Mouse (Mus musculus): ENCODE results near the gene Cetn3. TPM values are rescaled to one million over a fixed set of nuclear protein-coding genes. Genes with fewer than 3 reads are reported as not detected.
A peak's percentile ranks its signal among the peaks of the same experiment; 100 is the strongest.

Gene Cetn3
- polyA plus RNA-seq, 1 experiment from 2014 or later = 285 TPM

DNA sequence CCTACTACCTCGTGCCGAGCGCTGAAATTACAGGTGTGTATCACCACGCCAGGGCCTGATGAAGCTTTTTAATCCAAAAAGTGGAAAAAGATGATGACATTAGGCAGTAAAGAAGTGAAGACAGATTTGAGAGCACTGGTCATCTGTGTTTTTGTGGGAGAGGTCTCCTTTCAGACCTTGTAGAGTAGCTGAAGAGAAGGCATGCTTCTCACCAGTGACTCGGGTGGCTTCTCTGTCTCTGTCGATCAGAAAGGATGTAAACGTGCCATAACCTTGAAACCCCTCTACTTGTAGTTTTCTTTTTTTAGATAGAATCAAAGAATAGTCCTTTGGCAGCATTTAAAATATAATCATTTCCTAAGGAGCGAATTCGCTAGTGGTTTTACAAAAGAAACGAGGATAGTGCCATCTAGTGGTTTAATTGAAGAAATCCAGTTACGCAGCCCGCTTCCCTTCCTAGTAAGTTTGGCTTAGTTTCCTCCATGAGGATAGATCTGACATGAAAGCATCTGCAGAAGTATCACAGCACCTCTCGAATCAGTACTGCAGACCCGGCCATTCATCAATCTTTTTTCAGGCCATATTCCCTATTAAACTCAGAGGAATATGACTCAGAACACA, 21.2 kb upstream of the Cetn3 start:
- Histone ChIP-seq H3K4me3 (replicated peaks; ENCODE audit: low read length) (no peak overlapping the region), H3K4me2 (ENCODE audit: low read length) (no peak overlapping the region), H3K4me1 (replicated peaks; ENCODE audit: control insufficient read depth, insufficient read depth, low read length) (0 out of 2 replicates have a peak, but pooled peaks cover 3% of the 10 kb centered on the region), H3K9ac (replicated peaks; ENCODE audit: low read depth, low read length) (no peak overlapping the region), H3K27me3 (replicated peaks; ENCODE audit: control insufficient read depth, insufficient read depth, low read length) (no peaks in the 10 kb centered on the region), H3K27ac (ENCODE audit: low read length) (no peak overlapping the region), H3K36me3 (ENCODE audit: control insufficient read depth, insufficient read depth) (no peaks in the 10 kb centered on the region), H3K9me3 (ENCODE audit: control insufficient read depth, low read length) (no peaks in the 10 kb centered on the region)
- WGBS = 30% methylated on average over 14 of the region's 14 CpGs
- ATAC-seq = peak; percentile 66; the same call in 1 of the 2 replicates

DNA sequence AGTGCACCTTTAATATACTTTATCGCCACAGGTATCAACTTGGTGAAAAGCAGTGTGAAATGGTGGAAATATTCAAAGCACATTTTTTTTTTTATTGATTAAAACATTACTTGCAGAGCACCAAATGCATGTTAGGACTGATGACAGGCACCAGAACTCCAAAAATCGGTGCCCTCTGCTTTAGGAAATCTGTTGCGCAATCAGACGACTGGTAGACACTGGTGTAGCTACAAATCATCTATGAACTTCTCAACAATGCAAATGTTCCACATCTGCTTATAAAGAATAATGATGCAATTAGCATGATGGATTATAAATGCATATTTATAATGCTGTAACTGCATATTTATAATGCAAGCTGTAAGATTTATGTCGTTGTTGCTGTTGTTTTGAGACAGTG, 18.7 kb upstream of the Cetn3 start:
- no peak overlapping the region for H3K4me3 ChIP-seq (replicated peaks; ENCODE audit: low read length)
- no peaks in the 10 kb centered on the region for H3K9me3 ChIP-seq (ENCODE audit: control insufficient read depth, low read length)
- 69% methylated on average over 5 of the region's 5 CpGs for WGBS
- no peaks in the 10 kb centered on the region for H3K27me3 ChIP-seq (replicated peaks; ENCODE audit: control insufficient read depth, insufficient read depth, low read length)
- H3K27ac ChIP-seq (ENCODE audit: low read length) = no peak overlapping the region
- H3K4me2 ChIP-seq (ENCODE audit: low read length) = no peak overlapping the region
- ATAC-seq = no peak
- no peak overlapping the region for H3K9ac ChIP-seq (replicated peaks; ENCODE audit: low read depth, low read length)
- 0 out of 2 replicates have a peak, but pooled peaks cover 3% of the 10 kb centered on the region for H3K4me1 ChIP-seq (replicated peaks; ENCODE audit: control insufficient read depth, insufficient read depth, low read length)
- H3K36me3 ChIP-seq (ENCODE audit: control insufficient read depth, insufficient read depth) = no peaks in the 10 kb centered on the region

DNA sequence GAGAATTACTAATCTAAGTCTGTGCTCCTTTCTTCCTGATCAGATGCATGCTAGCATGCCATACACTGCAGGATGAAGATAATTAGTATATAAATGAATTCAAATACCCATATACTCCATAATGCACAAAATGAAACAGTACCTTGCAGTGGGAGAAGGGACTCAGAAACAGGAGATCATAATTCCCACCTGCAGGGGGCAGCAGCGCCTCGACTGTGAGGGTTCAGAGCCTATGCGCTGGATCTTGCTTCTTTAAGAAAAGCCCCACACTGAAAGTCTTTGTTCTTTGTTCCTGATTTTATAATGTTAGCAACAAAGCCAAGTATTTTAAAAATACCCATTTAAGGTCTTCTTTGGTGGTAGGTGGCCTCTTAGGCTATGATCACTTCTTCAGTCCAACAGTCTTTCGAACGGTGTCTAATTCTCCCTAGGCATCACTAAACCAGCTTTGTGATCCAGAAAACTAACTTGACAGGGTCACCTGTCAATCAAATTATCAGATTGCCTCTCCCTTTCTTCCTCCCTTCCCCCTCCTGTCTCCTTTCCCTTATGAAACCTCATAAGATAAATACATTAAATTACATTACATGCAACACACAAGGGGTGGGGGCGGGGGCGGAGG, 15.7 kb upstream of the Cetn3 start:
- Histone ChIP-seq H3K4me2 (ENCODE audit: low read length) (no peak overlapping the region), H3K9me3 (ENCODE audit: control insufficient read depth, low read length) (no peaks in the 10 kb centered on the region), H3K4me1 (replicated peaks; ENCODE audit: control insufficient read depth, insufficient read depth, low read length) (no peaks in the 10 kb centered on the region), H3K27ac (ENCODE audit: low read length) (no peak overlapping the region), H3K4me3 (replicated peaks; ENCODE audit: low read length) (no peak overlapping the region), H3K36me3 (ENCODE audit: control insufficient read depth, insufficient read depth) (no peaks in the 10 kb centered on the region), H3K27me3 (replicated peaks; ENCODE audit: control insufficient read depth, insufficient read depth, low read length) (no peaks in the 10 kb centered on the region), H3K9ac (replicated peaks; ENCODE audit: low read depth, low read length) (no peak overlapping the region)
- peak; percentile 90 for ATAC-seq
- WGBS = 69% methylated on average over 7 of the region's 7 CpGs

DNA sequence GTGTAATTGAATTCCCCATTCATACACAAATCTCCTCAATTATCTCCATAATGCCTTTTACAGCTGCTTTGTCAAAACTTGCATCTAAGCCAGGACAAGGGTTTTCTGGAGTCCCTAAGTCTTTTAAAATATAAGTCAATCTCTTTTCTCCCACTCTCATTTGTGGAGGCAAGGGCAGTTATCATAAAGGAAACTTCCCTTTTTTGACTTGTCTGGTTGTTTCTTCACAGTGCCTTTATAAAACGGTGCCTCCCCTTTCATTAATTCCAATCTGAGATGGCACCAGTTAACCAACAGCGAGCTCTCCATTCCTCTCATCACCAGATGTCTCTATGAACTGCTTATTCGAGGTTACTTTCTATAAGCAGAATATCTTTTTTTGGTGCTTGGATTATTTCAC, 6.7 kb upstream of the Cetn3 start:
- Histone ChIP-seq H3K27ac (ENCODE audit: low read length) (no peak overlapping the region), H3K36me3 (ENCODE audit: control insufficient read depth, insufficient read depth) (no peaks in the 10 kb centered on the region)
- 57% methylated on average over 3 of the region's 3 CpGs for WGBS

DNA sequence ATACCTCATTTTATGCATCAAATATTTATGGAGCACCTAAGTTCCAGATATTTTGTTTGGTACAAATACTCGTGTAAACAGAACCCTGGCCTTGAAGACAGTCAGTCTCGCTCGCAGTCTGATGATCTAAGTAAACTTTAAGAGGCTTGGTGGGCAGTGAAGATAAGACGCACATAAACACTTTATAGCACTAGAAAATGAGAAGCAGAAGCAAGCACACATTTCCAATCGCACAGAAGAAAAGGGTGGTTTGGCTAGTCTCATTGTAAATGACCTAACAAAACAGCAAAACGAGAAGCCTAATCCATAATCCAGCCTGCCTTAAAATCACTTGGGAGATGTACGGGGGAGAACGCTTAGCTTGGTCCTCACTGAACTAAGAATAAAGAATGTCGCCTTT, 402 bp upstream of the Cetn3 start:
- peak overlapping the region; percentile 100 for H3K27ac ChIP-seq (ENCODE audit: low read length)
- H3K9ac ChIP-seq (replicated peaks; ENCODE audit: low read depth, low read length) = peak overlapping the region; percentile 86
- H3K9me3 ChIP-seq (ENCODE audit: control insufficient read depth, low read length) = no peaks in the 10 kb centered on the region
- peaks cover 22% of the 10 kb centered on the region for H3K4me1 ChIP-seq (replicated peaks; ENCODE audit: control insufficient read depth, insufficient read depth, low read length)
- peak overlapping the region; percentile 63 for H3K4me2 ChIP-seq (ENCODE audit: low read length)
- H3K4me3 ChIP-seq (replicated peaks; ENCODE audit: low read length) = peak overlapping the region; percentile 79
- ATAC-seq = no peak
- 44% methylated on average over 9 of the region's 9 CpGs for WGBS
- H3K27me3 ChIP-seq (replicated peaks; ENCODE audit: control insufficient read depth, insufficient read depth, low read length) = no peaks in the 10 kb centered on the region
- H3K36me3 ChIP-seq (ENCODE audit: control insufficient read depth, insufficient read depth) = no peaks in the 10 kb centered on the region

More for the DNA sequence above, 6.7 kb upstream of the Cetn3 start:
- Histone ChIP-seq H3K4me2 (ENCODE audit: low read length) (no peak overlapping the region), H3K4me3 (replicated peaks; ENCODE audit: low read length) (no peak overlapping the region), H3K4me1 (replicated peaks; ENCODE audit: control insufficient read depth, insufficient read depth, low read length) (no peaks in the 10 kb centered on the region), H3K27me3 (replicated peaks; ENCODE audit: control insufficient read depth, insufficient read depth, low read length) (no peaks in the 10 kb centered on the region), H3K9ac (replicated peaks; ENCODE audit: low read depth, low read length) (no peak overlapping the region), H3K9me3 (ENCODE audit: control insufficient read depth, low read length) (no peaks in the 10 kb centered on the region)
- ATAC-seq = no peak

DNA sequence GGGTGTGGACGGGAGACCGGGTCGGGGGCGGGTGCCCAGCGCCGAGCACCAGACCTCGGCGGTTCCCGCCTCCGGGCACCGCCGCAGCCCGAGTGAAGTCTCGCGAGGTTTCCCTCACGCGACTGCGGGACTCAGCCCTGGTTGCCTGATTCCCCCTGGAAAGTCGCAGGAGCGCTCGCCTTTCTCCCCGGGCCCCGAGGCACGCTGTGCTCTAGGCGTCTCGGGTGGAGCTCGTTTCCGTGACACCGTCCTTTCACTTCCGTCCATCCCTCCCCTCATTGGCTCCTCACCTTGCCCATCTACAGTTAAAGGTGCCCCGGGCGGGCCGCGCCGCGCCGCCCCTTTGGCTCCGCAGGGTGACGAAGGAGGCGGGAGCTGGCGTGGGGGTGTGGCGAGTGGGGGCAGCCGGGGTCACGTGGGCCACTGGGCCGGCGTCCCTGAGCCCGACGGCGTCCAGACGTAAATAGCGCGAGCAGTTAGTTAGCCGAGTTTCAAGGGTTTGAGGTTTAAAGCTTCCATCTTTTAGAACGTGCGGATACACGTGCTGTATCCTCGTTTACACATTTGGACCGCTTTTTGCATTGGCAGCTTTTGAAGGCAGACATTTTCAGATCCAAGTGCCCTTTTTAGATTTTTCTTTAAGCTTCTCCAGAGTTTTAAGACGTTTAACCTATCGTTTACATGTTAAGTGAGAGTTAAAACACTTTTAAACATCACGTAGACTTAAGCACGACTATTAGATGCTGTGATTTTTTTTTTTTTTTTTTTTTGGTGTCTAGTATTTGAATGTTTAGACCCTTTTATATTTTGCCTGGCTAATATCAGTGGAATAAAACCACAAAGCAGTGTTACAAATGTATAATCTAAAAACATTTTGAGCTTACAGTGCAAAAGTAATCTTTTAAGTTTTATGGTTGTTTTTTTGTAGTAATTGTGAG, 797 bp downstream of the Cetn3 start:
- under 1% methylated on average over 52 of the region's 62 CpGs for WGBS

DNA sequence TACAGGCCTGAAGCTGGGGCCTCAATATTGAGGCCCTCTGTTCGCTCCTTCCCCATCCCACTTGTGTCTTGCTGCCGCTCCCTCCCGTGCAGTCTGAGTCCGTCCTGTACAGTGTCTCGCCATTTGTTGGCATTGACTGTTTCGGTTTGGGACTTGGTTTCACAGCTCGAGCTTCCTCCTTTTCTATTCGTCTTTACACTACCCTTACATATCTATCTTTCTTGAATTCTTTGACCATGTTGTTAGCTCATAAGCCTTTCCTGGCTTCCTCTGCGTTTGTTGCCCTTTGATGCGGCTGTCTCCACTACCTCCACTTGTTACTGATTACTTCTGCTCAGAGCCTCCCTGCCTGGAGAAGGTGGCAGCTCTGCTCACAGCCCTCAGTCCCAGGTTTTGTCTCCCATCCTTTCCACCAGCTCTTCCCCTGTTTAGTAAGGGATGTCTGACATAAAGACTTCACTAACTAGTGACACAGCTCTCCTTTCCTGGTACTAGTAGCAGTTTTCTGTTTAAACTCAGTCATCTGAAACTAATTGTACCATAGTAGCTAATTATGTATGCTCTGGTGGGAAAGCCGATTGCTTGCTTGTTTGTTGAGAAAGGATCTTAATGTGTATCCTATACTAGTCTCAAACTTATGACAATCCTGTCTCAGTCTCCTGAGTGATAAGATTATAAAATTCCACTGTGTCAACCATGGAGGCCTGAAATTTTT, 3.0 kb downstream of the Cetn3 start:
- Histone ChIP-seq H3K4me2 (ENCODE audit: low read length) (peak overlapping the region; percentile 45), H3K4me1 (replicated peaks; ENCODE audit: control insufficient read depth, insufficient read depth, low read length) (peaks cover 22% of the 10 kb centered on the region), H3K27ac (ENCODE audit: low read length) (peak overlapping the region; percentile 66), H3K9ac (replicated peaks; ENCODE audit: low read depth, low read length) (peak overlapping the region; percentile 48), H3K9me3 (ENCODE audit: control insufficient read depth, low read length) (no peaks in the 10 kb centered on the region), H3K36me3 (ENCODE audit: control insufficient read depth, insufficient read depth) (peaks cover 12% of the 10 kb centered on the region), H3K27me3 (replicated peaks; ENCODE audit: control insufficient read depth, insufficient read depth, low read length) (no peaks in the 10 kb centered on the region), H3K4me3 (replicated peaks; ENCODE audit: low read length) (peak overlapping the region; percentile 23)
- no peak for ATAC-seq
- 33% methylated on average over 11 of the region's 11 CpGs for WGBS

More for the DNA sequence above, 797 bp downstream of the Cetn3 start:
- Histone ChIP-seq H3K4me2 (ENCODE audit: low read length) (peak overlapping the region; percentile 55), H3K4me3 (replicated peaks; ENCODE audit: low read length) (peak overlapping the region; percentile 79), H3K9me3 (ENCODE audit: control insufficient read depth, low read length) (no peaks in the 10 kb centered on the region), H3K4me1 (replicated peaks; ENCODE audit: control insufficient read depth, insufficient read depth, low read length) (peaks cover 22% of the 10 kb centered on the region), H3K27me3 (replicated peaks; ENCODE audit: control insufficient read depth, insufficient read depth, low read length) (no peaks in the 10 kb centered on the region), H3K36me3 (ENCODE audit: control insufficient read depth, insufficient read depth) (peaks cover 5% of the 10 kb centered on the region; the same call in 1 of the 2 replicates), H3K9ac (replicated peaks; ENCODE audit: low read depth, low read length) (peak overlapping the region; percentile 86), H3K27ac (ENCODE audit: low read length) (peak overlapping the region; percentile 100)
- peak; percentile 97 for ATAC-seq

DNA sequence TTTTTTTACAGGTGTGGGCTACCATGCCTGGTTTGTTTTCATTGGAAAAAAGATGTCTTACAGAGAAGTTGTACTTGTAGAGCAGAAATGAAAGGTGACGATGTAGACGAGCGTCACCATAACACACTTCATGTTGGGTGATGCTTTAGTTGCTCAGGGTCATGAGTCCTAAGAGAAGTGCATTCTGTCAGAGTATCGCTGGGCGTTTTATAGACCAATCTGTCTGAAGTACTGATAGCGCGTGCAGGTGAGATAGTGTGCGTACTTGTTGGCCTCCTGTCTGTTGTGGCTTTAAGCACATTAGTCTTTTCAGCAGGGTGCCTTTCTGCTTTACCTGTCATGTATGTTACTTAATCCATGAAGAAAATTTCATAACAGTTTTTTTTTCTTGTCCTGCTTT, 7.3 kb downstream of the Cetn3 start:
- no peak overlapping the region for H3K27ac ChIP-seq (ENCODE audit: low read length)
- 97% methylated on average over 8 of the region's 8 CpGs for WGBS
- peaks cover 17% of the 10 kb centered on the region for H3K36me3 ChIP-seq (ENCODE audit: control insufficient read depth, insufficient read depth)
- no peak overlapping the region for H3K4me2 ChIP-seq (ENCODE audit: low read length)
- H3K9ac ChIP-seq (replicated peaks; ENCODE audit: low read depth, low read length) = no peak overlapping the region
- ATAC-seq = no peak
- H3K27me3 ChIP-seq (replicated peaks; ENCODE audit: control insufficient read depth, insufficient read depth, low read length) = no peaks in the 10 kb centered on the region
- peaks cover 8% of the 10 kb centered on the region for H3K4me1 ChIP-seq (replicated peaks; ENCODE audit: control insufficient read depth, insufficient read depth, low read length)
- H3K4me3 ChIP-seq (replicated peaks; ENCODE audit: low read length) = no peak overlapping the region
- H3K9me3 ChIP-seq (ENCODE audit: control insufficient read depth, low read length) = no peaks in the 10 kb centered on the region

Measured in forebrain, embryonic 16.5 days (tissue).